Mouse (Mus musculus) liver, embryonic 15.5 days (tissue): Measurements from ENCODE around the gene Fam205a3. TPM values are rescaled to one million over a fixed set of nuclear protein-coding genes. Genes with fewer than 3 reads are reported as not detected.
"Not testable (repeated sequence)": the region's sequence is repeated elsewhere in the genome, so short reads cannot be mapped to it uniquely, and the experiment has no call there.

ENCODE experiments used
- ATAC-seq: fragments of 200-750 bp; cut with Nextera tagmentation; 2 replicates; pipeline ENCODE4 v1.8.0; 2017; ENCODE audit warnings: moderate number of reproducible peaks, mild to moderate bottlenecking, moderate library complexity; ENCODE audit not compliant: insufficient read depth
- H3K27ac ChIP-seq: fragments of 300-500 bp; sonication (generic); replicated peaks from 2 replicates; pipeline ENCODE4 v1.5.1; 2015; ENCODE audit warnings: mild to moderate bottlenecking, inconsistent platforms
- H3K27me3 ChIP-seq: fragments of 300-500 bp; sonication (generic); 2 replicates; pipeline ENCODE4 v1.6.1; 2015; ENCODE audit warnings: mild to moderate bottlenecking, inconsistent platforms
- H3K36me3 ChIP-seq: fragments of 300-500 bp; sonication (generic); replicated peaks from 2 replicates; pipeline ENCODE4 v1.6.1; 2015; ENCODE audit warnings: moderate library complexity, mild to moderate bottlenecking, inconsistent platforms
- H3K4me1 ChIP-seq: fragments of 300-500 bp; sonication (generic); replicated peaks from 2 replicates; pipeline ENCODE4 v1.6.1; 2015; ENCODE audit warnings: inconsistent platforms
- H3K4me2 ChIP-seq: fragments of 300-500 bp; sonication (generic); 2 replicates; pipeline ENCODE4 v1.6.1; 2015; ENCODE audit warnings: moderate library complexity, mild to moderate bottlenecking, inconsistent platforms
- H3K4me3 ChIP-seq: fragments of 300-500 bp; sonication (generic); replicated peaks from 2 replicates; pipeline ENCODE4 v1.5.1; 2015; ENCODE audit warnings: mild to moderate bottlenecking, inconsistent platforms
- H3K9ac ChIP-seq: fragments of 300-500 bp; sonication (generic); 2 replicates; pipeline ENCODE4 v1.6.1; 2015; ENCODE audit warnings: moderate library complexity, mild to moderate bottlenecking, inconsistent platforms
- H3K9me3 ChIP-seq: fragments of 300-500 bp; sonication (generic); replicated peaks from 2 replicates; pipeline ENCODE4 v1.6.1; 2016; ENCODE audit warnings: inconsistent platforms
- WGBS: fragments of 180-500 bp; shearing (Covaris S2); methylation state at CpG from one replicate; pipeline ENCODE4 v1.1.7; 2015; ENCODE audit warnings: mixed read lengths; ENCODE audit not compliant: insufficient replicate concordance; 5-methylcytosine and 5-hydroxymethylcytosine counted together
- polyA plus RNA-seq: library from polyadenylated mRNA; unstranded; fragments of >200 nt; fragmentation: Nextera tagmentation; extraction: Ambion mirVana; gene quantifications from 2 replicates; pipeline ENCODE4 v1.2.1, GENCODE M21; 2015

Gene Fam205a3
- not detected in 2 replicates for polyA plus RNA-seq

GRCm38 (mm10) chr4:42318034-42318433, at the start of gene Fam205a3:
Gene Fam205a3, plus strand, starts transcription at chr4:42318334.
- H3K36me3 ChIP-seq, H3K9me3 ChIP-seq, H3K27me3 ChIP-seq, H3K4me1 ChIP-seq, ATAC-seq, H3K27ac ChIP-seq, H3K4me2 ChIP-seq, H3K4me3 ChIP-seq, H3K9ac ChIP-seq: not testable (repeated sequence)
- no CpG with 5 or more reads among the region's 1 CpGs for WGBS

DNA sequence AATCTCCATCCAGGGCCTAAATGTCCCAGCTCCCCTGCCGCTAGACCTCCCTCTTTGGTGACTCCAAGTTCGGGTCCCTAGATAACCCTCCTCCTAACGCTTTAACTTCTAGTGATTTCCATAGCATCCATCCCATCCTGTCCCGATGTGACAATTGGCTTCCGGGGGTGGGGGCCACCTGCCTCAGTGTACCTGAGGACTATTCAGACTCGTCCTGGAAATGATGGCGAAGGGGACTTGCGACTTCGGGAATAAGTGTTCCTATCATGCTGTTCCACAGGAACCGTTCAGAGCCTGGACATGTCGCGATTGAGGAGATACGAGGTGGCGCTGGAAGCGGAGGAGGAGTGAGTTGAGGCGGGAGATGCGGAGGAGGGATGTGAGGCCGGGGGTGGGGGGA, 24.2 kb upstream of the Fam205a3 start, which contains the start of gene Gm21953:
Gene Gm21953 (plus strand): TSS at position 301 of the 400 bp plus-strand sequence.
- WGBS = no CpG with 5 or more reads among the region's 18 CpGs
- H3K9me3 ChIP-seq, H3K9ac ChIP-seq, H3K36me3 ChIP-seq, ATAC-seq, H3K4me2 ChIP-seq, H3K27ac ChIP-seq, H3K4me3 ChIP-seq, H3K4me1 ChIP-seq, H3K27me3 ChIP-seq: not testable (repeated sequence)

Other genes with a start within 250 kb of the Fam205a3 start
- not detected in 2 replicates for gene Gm3893, start 227.1 kb upstream of the Fam205a3 start, polyA plus RNA-seq
- 0.37 and 0.46 TPM in 2 replicates for gene Gm13304, start 203.5 kb upstream of the Fam205a3 start, polyA plus RNA-seq
- not detected in 2 replicates for gene Gm13306, start 164.9 kb upstream of the Fam205a3 start, polyA plus RNA-seq
- not detected in 2 replicates for gene Gm13305, start 149.7 kb upstream of the Fam205a3 start, polyA plus RNA-seq
- not detected in 2 replicates for gene Gm10600, start 77.7 kb upstream of the Fam205a3 start, polyA plus RNA-seq
- not detected in 2 replicates for gene Ccl21b, start 62.6 kb upstream of the Fam205a3 start, polyA plus RNA-seq
- gene Gm21953, start 24.1 kb upstream of the Fam205a3 start, polyA plus RNA-seq = not detected in 2 replicates
- not detected in 2 replicates for gene Gm21586, start 121.0 kb downstream of the Fam205a3 start, polyA plus RNA-seq
- 0.03 TPM in 1 of 2 replicates, not detected in the other for gene Gm2163, start 148.4 kb downstream of the Fam205a3 start, polyA plus RNA-seq
- gene Fam205a2, start 209.8 kb downstream of the Fam205a3 start, polyA plus RNA-seq = not detected in 2 replicates